Mouse (Mus musculus) hindbrain, embryonic 11.5 days (tissue): ENCODE data around the gene Ebf4. TPM values are rescaled to one million over a fixed set of nuclear protein-coding genes. Genes with fewer than 3 reads are reported as not detected.
A peak's percentile ranks its signal among the peaks of the same experiment; 100 is the strongest.

Experiments used
- ATAC-seq: fragments of 200-750 bp; cut with Nextera tagmentation; 2 replicates; pipeline ENCODE4 v1.8.0; 2017; ENCODE audit warnings: mild to moderate bottlenecking, moderate TSS enrichment, moderate library complexity; ENCODE audit not compliant: low FRiP score
- DNase-seq: peaks from one replicate; pipeline ENCODE4 v3.0.0-alpha.2; 2015; ENCODE audit warnings: low spot score
- H3K27ac ChIP-seq: fragments of 300-500 bp; sonication (generic); 2 replicates; pipeline ENCODE4 v1.5.1; 2014; ENCODE audit warnings: mild to moderate bottlenecking, low read depth, low read length
- H3K27me3 ChIP-seq: fragments of 300-500 bp; sonication (generic); 2 replicates; pipeline ENCODE4 v1.6.1; 2014; ENCODE audit warnings: mild to moderate bottlenecking, low read length, moderate library complexity, mixed read lengths; ENCODE audit not compliant: control insufficient read depth, insufficient read depth
- H3K36me3 ChIP-seq: fragments of 300-500 bp; sonication (generic); 2 replicates; pipeline ENCODE4 v1.6.1; 2014; ENCODE audit warnings: mild to moderate bottlenecking, low read length, moderate library complexity, mixed read lengths; ENCODE audit not compliant: control insufficient read depth, insufficient read depth
- H3K4me1 ChIP-seq: fragments of 300-500 bp; sonication (generic); replicated peaks from 2 replicates; pipeline ENCODE4 v1.6.1; 2014; ENCODE audit warnings: low read length, mixed read lengths; ENCODE audit not compliant: control insufficient read depth, insufficient read depth
- H3K4me2 ChIP-seq: fragments of 300-500 bp; sonication (generic); replicated peaks from 2 replicates; pipeline ENCODE4 v1.6.1; 2014; ENCODE audit warnings: mild to moderate bottlenecking, low read depth, low read length
- H3K4me3 ChIP-seq: fragments of 300-500 bp; sonication (generic); 2 replicates; pipeline ENCODE4 v1.5.1; 2014; ENCODE audit warnings: low read depth, low read length
- H3K9ac ChIP-seq: fragments of 300-500 bp; sonication (generic); 2 replicates; pipeline ENCODE4 v1.6.1; 2014; ENCODE audit warnings: low read depth, low read length
- H3K9me3 ChIP-seq: fragments of 300-500 bp; sonication (generic); 2 replicates; pipeline ENCODE4 v1.6.1; 2016; ENCODE audit warnings: low read length; ENCODE audit not compliant: control insufficient read depth
- WGBS: fragments of 180-500 bp; shearing (Covaris S2); extraction: QIAGEN DNeasy Blood & Tissue Kit; methylation state at CpG from one replicate; pipeline ENCODE4 v1.1.7; 2014; 5-methylcytosine and 5-hydroxymethylcytosine counted together
- polyA plus RNA-seq: library from polyadenylated mRNA; unstranded; fragments of >200 nt; fragmentation: Nextera tagmentation; extraction: Ambion mirVana; gene quantifications from 2 replicates; pipeline ENCODE4 v1.2.1, GENCODE M21; 2014

Gene Ebf4
- polyA plus RNA-seq, 1 experiment from 2014 or later = 1.1 TPM

GRCm38 (mm10) chr2:130400046-130400445 is 105.1 kb downstream of the Ebf4 start:
- DNase-seq (no peak), ATAC-seq (no peak)
- Histone ChIP-seq H3K9me3 (no peaks in the 10 kb centered on the region), H3K4me1 (peaks cover 6% of the 10 kb centered on the region; the same call in 1 of the 2 replicates), H3K9ac (no peak overlapping the region), H3K27me3 (no peaks in the 10 kb centered on the region; the same call in none of the 2 replicates), H3K4me3 (no peak overlapping the region), H3K4me2 (no peak overlapping the region), H3K27ac (no peak overlapping the region), H3K36me3 (no peaks in the 10 kb centered on the region)
- 83% methylated on average over 1 of the region's 1 CpGs for WGBS

GRCm38 (mm10) chr2:130401891-130402290 is 106.9 kb downstream of the Ebf4 start:
- Histone ChIP-seq H3K27me3 (no peaks in the 10 kb centered on the region; the same call in none of the 2 replicates), H3K4me3 (no peak overlapping the region), H3K9me3 (no peaks in the 10 kb centered on the region), H3K27ac (no peak overlapping the region), H3K4me1 (peaks cover 6% of the 10 kb centered on the region; the same call in 1 of the 2 replicates), H3K36me3 (no peaks in the 10 kb centered on the region), H3K9ac (no peak overlapping the region), H3K4me2 (no peak overlapping the region)
- ATAC-seq (no peak), DNase-seq (no peak)
- WGBS = 83% methylated on average over 4 of the region's 4 CpGs

DNA sequence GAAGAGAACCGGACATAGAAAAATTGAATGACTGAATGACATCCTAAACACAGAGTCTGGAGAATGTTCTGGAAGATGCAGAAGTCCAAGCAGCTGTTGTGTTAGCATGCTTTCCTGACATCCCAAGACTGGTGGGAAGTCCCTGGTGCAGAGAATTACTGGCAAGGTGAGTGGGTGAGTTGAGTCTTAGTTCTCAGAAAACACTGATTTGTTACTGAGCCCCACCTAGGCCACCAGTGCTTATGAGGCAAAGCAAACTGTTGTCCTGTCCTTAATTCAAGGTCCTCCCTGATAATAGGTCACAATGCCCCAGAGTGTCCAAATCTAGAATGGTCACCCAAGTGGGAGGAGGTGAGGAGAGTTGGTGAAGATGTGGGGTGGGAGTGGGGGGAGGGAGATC is 110.0 kb downstream of the Ebf4 start, which contains the start of the genes Gm28372 and 1700020A23Rik:
Gene Gm28372 (plus strand): TSS at position 301 of the 400 bp plus-strand sequence.
Gene 1700020A23Rik (plus strand): TSS at position 321 of the 400 bp plus-strand sequence.
- ATAC-seq (no peak), DNase-seq (no peak)
- Histone ChIP-seq H3K4me3 (no peak within 1 kb of the TSS), H3K9ac (no peak within 1 kb of the TSS), H3K4me1 (no peaks in the 10 kb centered on the region), H3K36me3 (no peaks in the 10 kb centered on the region), H3K27me3 (no peaks in the 10 kb centered on the region), H3K4me2 (no peak within 1 kb of the TSS), H3K27ac (no peak within 1 kb of the TSS), H3K9me3 (no peaks in the 10 kb centered on the region)
- 82% methylated on average over 1 of the region's 1 CpGs for WGBS

DNA sequence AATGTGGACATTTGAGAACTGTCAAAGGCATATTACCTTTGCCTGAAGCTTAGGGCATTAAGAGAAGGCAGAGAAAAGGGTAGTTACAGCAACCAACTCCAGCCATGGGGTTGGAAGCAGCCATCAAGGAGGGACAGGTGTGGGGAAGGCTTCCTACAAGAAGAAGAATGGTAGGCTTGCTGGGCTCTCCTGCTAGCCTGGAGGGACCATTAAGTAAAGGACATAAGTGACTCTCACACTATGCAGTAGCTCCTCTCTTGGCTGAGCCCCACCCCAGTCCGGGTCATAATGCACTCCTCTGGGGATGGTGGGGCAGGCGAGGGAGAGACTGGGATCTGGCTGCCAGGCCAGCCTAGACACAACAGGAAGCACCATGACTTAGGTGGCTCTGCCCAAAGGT is 111.2 kb downstream of the Ebf4 start, which contains the start of gene Tmem239:
Gene Tmem239 (plus strand): TSS at position 301 of the 400 bp plus-strand sequence.
- no peaks in the 10 kb centered on the region for H3K4me1 ChIP-seq
- no peak within 1 kb of the TSS for H3K4me3 ChIP-seq
- H3K4me2 ChIP-seq = no peak within 1 kb of the TSS
- DNase-seq (no peak), ATAC-seq (no peak)
- H3K36me3 ChIP-seq = no peaks in the 10 kb centered on the region
- WGBS = 75% methylated on average over 2 of the region's 2 CpGs
- H3K9ac ChIP-seq = no peak within 1 kb of the TSS
- no peak within 1 kb of the TSS for H3K27ac ChIP-seq
- H3K27me3 ChIP-seq = no peaks in the 10 kb centered on the region
- no peaks in the 10 kb centered on the region for H3K9me3 ChIP-seq

GRCm38 (mm10) chr2:130408194-130408593 is 113.2 kb downstream of the Ebf4 start:
- no peak for ATAC-seq

DNA sequence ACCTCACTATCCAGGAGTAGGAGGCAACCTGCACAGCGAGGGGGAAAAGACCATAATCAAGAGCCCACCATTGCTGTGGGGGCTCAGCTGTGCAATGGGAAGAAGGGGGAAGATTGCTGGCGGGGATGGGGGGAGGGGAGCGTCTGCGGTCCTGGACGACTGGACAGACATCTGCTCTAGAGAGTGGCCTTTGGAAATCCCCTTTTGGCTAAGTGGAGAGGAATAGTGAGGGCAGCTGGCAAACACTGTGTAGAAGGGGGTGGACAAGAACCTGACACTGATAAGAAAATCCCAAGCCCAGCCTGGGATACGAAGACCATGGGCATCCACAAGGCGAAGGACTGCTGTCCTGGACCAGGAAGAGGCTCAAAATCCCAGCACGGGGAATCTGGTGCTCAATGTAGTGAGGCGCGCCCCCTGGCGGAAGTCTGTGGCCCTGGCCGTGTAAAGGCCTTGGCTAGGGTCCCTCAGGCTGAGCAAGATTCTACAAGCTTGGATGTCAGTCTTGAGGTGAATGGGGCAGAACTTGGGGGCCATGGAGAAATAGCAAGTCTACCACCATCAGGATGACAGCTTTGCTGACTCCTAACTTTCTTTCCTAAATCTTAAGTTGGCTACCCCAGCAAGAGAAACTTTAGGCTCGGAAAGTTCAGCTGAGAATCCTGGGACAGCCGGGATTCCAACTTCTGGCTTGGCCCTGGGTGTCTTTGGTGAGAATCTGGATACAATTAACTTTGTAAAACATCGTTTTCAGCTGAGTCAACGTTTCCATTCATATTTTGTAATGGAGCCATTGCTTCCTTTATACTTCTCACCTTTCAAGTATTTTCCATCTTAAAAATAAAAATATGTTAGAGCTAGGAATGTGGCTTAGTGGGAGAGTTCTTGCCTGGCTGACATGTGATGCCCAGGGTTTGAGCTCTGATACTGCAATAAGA is 116.9 kb downstream of the Ebf4 start:
- H3K4me2 ChIP-seq = no peak overlapping the region
- H3K27me3 ChIP-seq = no peaks in the 10 kb centered on the region
- no peak overlapping the region for H3K27ac ChIP-seq
- H3K9ac ChIP-seq = no peak overlapping the region
- H3K4me3 ChIP-seq = no peak overlapping the region
- DNase-seq (peak; percentile 93), ATAC-seq (peak; percentile 90)
- no peaks in the 10 kb centered on the region for H3K9me3 ChIP-seq
- WGBS = 34% methylated on average over 16 of the region's 16 CpGs
- H3K36me3 ChIP-seq = no peaks in the 10 kb centered on the region
- no peaks in the 10 kb centered on the region for H3K4me1 ChIP-seq

More at GRCm38 (mm10) chr2:130408194-130408593, 113.2 kb downstream of the Ebf4 start:
- peak; percentile 64 for DNase-seq
- 18% methylated on average over 6 of the region's 6 CpGs for WGBS
- no peak overlapping the region for H3K9ac ChIP-seq
- H3K36me3 ChIP-seq = no peaks in the 10 kb centered on the region
- no peak overlapping the region for H3K4me2 ChIP-seq
- H3K4me3 ChIP-seq = no peak overlapping the region
- H3K9me3 ChIP-seq = no peaks in the 10 kb centered on the region
- no peak overlapping the region for H3K27ac ChIP-seq
- no peaks in the 10 kb centered on the region for H3K27me3 ChIP-seq
- H3K4me1 ChIP-seq = no peaks in the 10 kb centered on the region

- WGBS = 74% methylated on average over 3 of the region's 3 CpGs
- no peak overlapping the region for H3K4me2 ChIP-seq
- H3K27ac ChIP-seq = no peak overlapping the region
- H3K27me3 ChIP-seq = no peaks in the 10 kb centered on the region
- no peaks in the 10 kb centered on the region for H3K4me1 ChIP-seq
- ATAC-seq (no peak), DNase-seq (no peak)
- H3K36me3 ChIP-seq = no peaks in the 10 kb centered on the region
- H3K4me3 ChIP-seq = no peak overlapping the region
- no peaks in the 10 kb centered on the region for H3K9me3 ChIP-seq
- H3K9ac ChIP-seq = no peak overlapping the region
Measured at GRCm38 (mm10) chr2:130412775-130413174, 117.8 kb downstream of the Ebf4 start.

DNA sequence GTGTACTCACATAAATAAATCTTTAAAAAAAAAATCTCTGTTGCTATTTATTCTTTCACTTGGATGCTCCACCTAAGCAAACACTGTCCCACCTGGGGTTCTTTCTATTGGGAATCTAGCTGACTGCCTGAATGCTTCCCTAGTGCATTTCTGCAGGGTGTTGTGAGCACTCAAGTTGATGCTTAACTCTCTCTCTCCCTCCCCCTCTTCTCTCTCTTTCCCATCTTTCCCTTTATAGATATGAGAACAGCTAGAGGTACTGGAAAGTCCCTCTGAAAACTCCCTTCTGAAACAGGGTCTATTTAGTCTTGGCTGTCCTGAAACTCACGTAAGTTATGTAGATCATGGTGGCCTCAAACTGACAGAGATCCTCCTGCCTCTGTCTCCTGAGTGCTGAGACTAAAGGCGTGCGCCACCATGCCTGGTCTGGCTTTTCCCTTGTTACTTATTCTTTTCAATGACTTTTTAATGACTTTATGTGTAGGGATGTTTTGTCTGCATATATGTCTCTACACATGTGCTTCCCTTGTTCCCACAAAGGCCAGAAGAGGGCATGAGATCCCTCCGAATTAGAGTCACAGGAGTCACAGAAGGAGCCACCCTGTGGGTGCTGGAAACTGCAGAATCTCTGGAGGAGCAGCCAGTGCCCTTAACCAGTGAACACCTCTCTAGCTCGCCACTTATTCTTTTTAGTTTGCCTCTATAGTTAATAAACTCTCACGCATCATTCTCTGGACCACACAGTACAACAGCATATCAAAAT is 119.3 kb downstream of the Ebf4 start:
- Histone ChIP-seq H3K4me2 (no peak overlapping the region), H3K4me3 (no peak overlapping the region), H3K27me3 (no peaks in the 10 kb centered on the region), H3K36me3 (no peaks in the 10 kb centered on the region), H3K9me3 (no peaks in the 10 kb centered on the region), H3K9ac (no peak overlapping the region), H3K4me1 (no peaks in the 10 kb centered on the region), H3K27ac (no peak overlapping the region)
- WGBS = 71% methylated on average over 6 of the region's 6 CpGs
- no peak for DNase-seq
- no peak for ATAC-seq
